Mouse (Mus musculus) midbrain, embryonic 13.5 days (tissue): Measurements from ENCODE around the gene Gm8773. TPM values are rescaled to one million over a fixed set of nuclear protein-coding genes. Genes with fewer than 3 reads are reported as not detected.
A peak's percentile ranks its signal among the peaks of the same experiment; 100 is the strongest.

ENCODE experiments used
- ATAC-seq: fragments of 200-750 bp; cut with Nextera tagmentation; 2 replicates; pipeline ENCODE4 v1.8.0; 2017; ENCODE audit warnings: mild to moderate bottlenecking, moderate TSS enrichment, moderate library complexity
- H3K27ac ChIP-seq: fragments of 300-500 bp; sonication (generic); 2 replicates; pipeline ENCODE4 v1.5.1; 2015; ENCODE audit warnings: inconsistent platforms, mild to moderate bottlenecking, moderate library complexity
- H3K27me3 ChIP-seq: fragments of 300-500 bp; sonication (generic); 2 replicates; pipeline ENCODE4 v1.6.1; 2015; ENCODE audit warnings: mild to moderate bottlenecking, inconsistent platforms
- H3K36me3 ChIP-seq: fragments of 300-500 bp; sonication (generic); 2 replicates; pipeline ENCODE4 v1.6.1; 2015; ENCODE audit warnings: mild to moderate bottlenecking, inconsistent platforms
- H3K4me1 ChIP-seq: fragments of 300-500 bp; sonication (generic); replicated peaks from 2 replicates; pipeline ENCODE4 v1.6.1; 2015; ENCODE audit warnings: inconsistent platforms
- H3K4me2 ChIP-seq: fragments of 300-500 bp; sonication (generic); replicated peaks from 2 replicates; pipeline ENCODE4 v1.6.1; 2015; ENCODE audit warnings: moderate library complexity, mild to moderate bottlenecking, inconsistent platforms
- H3K4me3 ChIP-seq: fragments of 300-500 bp; sonication (generic); replicated peaks from 2 replicates; pipeline ENCODE4 v1.5.1; 2015; ENCODE audit warnings: mild to moderate bottlenecking, inconsistent platforms
- H3K9ac ChIP-seq: fragments of 300-500 bp; sonication (generic); replicated peaks from 2 replicates; pipeline ENCODE4 v1.6.1; 2015; ENCODE audit warnings: mild to moderate bottlenecking, inconsistent platforms
- H3K9me3 ChIP-seq: fragments of 300-500 bp; sonication (generic); 2 replicates; pipeline ENCODE4 v1.6.1; 2016; ENCODE audit warnings: mild to moderate bottlenecking, inconsistent platforms
- WGBS: fragments of 180-500 bp; shearing (Covaris S2); methylation state at CpG from one replicate; pipeline ENCODE4 v1.1.7; 2015; 5-methylcytosine and 5-hydroxymethylcytosine counted together
- polyA plus RNA-seq: library from polyadenylated mRNA; unstranded; fragments of >200 nt; fragmentation: Nextera tagmentation; extraction: Ambion mirVana; gene quantifications from 2 replicates; pipeline ENCODE4 v1.2.1, GENCODE M21; 2015

Gm8773 gene
- polyA plus RNA-seq = 6.5 and 7.2 TPM in 2 replicates

DNA sequence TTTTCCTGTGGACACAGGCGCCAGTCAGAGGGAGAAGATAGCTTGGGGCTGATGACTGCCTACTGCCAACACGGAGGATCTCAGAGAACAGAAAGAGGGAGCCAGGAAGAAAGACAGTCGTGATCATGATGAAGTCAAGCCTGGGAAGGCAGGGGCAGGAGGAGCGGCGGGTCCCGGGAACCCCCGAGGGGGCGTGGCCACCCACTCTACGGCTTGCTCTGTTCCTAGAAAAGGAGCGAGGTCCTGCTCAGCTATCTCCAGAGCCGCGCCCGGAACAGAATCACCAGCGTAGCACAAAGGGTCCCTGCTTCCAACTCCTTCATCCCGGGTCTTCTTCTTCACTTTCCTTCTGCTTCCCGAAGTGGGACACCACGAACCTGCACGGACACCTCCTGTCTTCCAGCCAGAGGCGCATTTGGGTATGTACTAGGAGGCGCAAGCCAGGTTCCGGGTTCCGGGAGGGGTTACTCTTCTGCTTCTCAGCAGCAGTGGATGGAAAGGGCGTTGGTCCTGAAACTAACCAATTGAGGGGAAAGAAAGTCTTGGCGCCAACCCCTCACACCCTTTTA, at the start of gene Gm8773:
TSS of gene Gm8773 (plus strand) at position 51 of the 569 bp plus-strand sequence.
- peaks cover 10% of the 10 kb centered on the region; the same call in 1 of the 2 replicates for H3K27me3 ChIP-seq
- peak within 1 kb of the TSS; percentile 83 for H3K4me2 ChIP-seq
- H3K4me1 ChIP-seq = no peaks in the 10 kb centered on the region
- no peaks in the 10 kb centered on the region for H3K36me3 ChIP-seq
- 1% methylated on average over 24 of the region's 24 CpGs for WGBS
- peak; percentile 91 for ATAC-seq
- no peak within 1 kb of the TSS for H3K27ac ChIP-seq
- H3K9me3 ChIP-seq = no peaks in the 10 kb centered on the region
- peak within 1 kb of the TSS; percentile 61 for H3K9ac ChIP-seq
- H3K4me3 ChIP-seq = peak within 1 kb of the TSS; percentile 61

DNA sequence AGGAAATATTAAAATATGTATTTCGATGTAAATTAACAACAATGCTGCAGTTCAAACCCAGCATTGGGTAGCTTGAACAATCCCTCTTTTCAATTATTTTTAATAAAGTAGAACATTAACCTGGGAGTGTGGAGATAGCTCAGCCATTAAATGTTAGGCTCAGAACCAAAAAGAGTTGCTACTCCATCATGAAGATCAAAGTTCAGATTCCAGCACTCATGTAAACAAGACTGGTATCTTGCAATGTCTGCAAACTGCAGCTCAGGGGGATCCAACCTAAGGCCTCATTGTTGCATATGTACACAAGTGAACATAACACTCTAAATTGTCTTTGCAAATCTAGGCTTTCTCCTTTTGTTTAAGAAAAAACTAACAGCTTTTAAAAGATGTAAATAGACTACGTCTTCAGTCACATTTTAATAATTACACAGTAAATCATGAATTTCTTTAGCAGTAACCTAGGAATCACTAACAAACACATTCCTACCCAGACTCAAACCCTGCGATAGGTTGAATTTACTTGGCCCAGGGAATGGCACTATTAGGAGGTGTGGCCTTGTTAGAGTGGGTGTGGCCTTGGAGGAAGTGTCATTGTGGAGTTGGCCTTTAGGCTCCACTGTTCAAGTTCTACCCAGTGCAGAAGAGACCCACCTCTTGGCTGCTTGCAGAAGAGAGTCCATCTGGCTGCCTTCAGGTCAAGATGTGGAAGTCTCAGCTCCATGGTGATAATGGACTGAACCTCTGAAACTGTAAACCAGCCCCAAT, 39.8 kb upstream of the Gm8773 start:
- ATAC-seq = no peak
- Histone ChIP-seq H3K9ac (no peak overlapping the region), H3K27me3 (no peaks in the 10 kb centered on the region), H3K36me3 (peaks cover 12% of the 10 kb centered on the region), H3K9me3 (peaks cover 5% of the 10 kb centered on the region; the same call in 1 of the 2 replicates), H3K4me3 (no peak overlapping the region), H3K4me2 (no peak overlapping the region), H3K4me1 (no peaks in the 10 kb centered on the region), H3K27ac (no peak overlapping the region)
- WGBS = 91% methylated on average over 3 of the region's 3 CpGs

DNA sequence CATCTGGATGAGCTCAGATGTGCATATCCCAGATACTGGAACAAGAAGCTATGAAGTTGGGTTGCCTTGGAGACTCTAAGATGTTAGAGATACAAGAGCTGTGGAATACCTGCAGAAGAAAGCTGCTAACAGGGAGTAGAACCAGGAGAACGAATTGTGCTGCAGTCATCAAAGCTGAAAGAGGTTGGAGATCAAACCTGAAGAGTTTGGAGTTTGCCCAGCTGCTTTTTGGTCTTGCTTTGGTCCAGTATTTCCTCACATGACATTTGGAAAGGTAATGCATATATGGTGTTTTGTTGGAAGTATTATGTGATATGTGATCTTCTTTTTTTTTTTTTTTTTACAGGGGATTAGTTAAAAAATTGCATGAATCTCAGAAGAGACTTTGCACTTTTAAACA, 37.5 kb upstream of the Gm8773 start:
- 91% methylated on average over 1 of the region's 1 CpGs for WGBS
- Histone ChIP-seq H3K4me2 (no peak overlapping the region), H3K27ac (no peak overlapping the region), H3K27me3 (no peaks in the 10 kb centered on the region), H3K9ac (no peak overlapping the region), H3K36me3 (peaks cover 25% of the 10 kb centered on the region), H3K9me3 (peaks cover 5% of the 10 kb centered on the region; the same call in 1 of the 2 replicates), H3K4me1 (no peaks in the 10 kb centered on the region), H3K4me3 (no peak overlapping the region)
- ATAC-seq = no peak

DNA sequence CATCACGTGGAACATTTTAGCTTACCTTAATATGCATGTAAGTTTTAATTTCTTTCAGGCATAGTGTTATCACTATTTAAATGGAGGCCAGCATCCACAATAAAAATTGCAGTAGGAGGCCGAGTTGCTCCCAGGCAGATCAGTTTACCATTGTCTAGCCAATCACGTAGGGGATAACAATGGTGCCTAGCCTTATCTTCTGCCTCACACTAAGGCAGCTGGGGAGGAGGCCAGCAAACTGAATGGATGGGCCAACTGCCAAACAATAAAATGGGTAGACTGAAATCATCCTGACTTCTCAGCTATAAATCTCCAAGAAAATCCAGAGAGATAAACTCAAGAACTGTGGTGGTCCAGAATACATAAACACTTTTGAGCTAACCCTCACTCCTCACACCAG, 33.8 kb upstream of the Gm8773 start:
- H3K9ac ChIP-seq = no peak overlapping the region
- H3K4me1 ChIP-seq = no peaks in the 10 kb centered on the region
- WGBS = 69% methylated on average over 3 of the region's 3 CpGs
- H3K4me2 ChIP-seq = no peak overlapping the region
- H3K4me3 ChIP-seq = no peak overlapping the region
- peaks cover 5% of the 10 kb centered on the region; the same call in 1 of the 2 replicates for H3K9me3 ChIP-seq
- H3K27ac ChIP-seq = no peak overlapping the region
- H3K27me3 ChIP-seq = no peaks in the 10 kb centered on the region
- peaks cover 50% of the 10 kb centered on the region for H3K36me3 ChIP-seq
- no peak for ATAC-seq

DNA sequence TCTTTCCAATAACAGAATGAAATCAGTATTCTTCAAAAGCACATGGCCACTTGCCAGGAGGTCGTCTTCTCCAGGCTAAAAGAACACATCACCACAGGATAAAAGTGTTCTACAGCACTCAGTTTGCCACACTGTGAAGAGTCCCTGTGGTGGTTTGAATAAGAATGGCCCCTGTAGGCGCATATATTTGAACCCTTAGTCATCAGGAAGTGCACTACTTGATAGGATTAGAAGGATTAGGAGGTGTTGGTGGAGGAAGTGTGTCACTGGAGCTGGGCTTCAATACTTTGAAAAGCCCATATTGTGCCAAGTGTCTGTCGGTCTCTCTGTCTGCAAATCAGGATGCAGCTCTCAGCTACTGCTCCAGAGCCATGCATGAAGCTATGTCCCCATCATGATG, 33.2 kb upstream of the Gm8773 start:
- no peak overlapping the region for H3K27ac ChIP-seq
- no peaks in the 10 kb centered on the region for H3K4me1 ChIP-seq
- H3K9me3 ChIP-seq = peaks cover 5% of the 10 kb centered on the region; the same call in 1 of the 2 replicates
- no peaks in the 10 kb centered on the region for H3K27me3 ChIP-seq
- H3K4me3 ChIP-seq = no peak overlapping the region
- 33% methylated on average over 3 of the region's 3 CpGs for WGBS
- H3K36me3 ChIP-seq = peaks cover 50% of the 10 kb centered on the region
- no peak overlapping the region for H3K9ac ChIP-seq
- 0 out of 2 replicates have a peak, but pooled peaks have one; percentile 37 for ATAC-seq
- no peak overlapping the region for H3K4me2 ChIP-seq

DNA sequence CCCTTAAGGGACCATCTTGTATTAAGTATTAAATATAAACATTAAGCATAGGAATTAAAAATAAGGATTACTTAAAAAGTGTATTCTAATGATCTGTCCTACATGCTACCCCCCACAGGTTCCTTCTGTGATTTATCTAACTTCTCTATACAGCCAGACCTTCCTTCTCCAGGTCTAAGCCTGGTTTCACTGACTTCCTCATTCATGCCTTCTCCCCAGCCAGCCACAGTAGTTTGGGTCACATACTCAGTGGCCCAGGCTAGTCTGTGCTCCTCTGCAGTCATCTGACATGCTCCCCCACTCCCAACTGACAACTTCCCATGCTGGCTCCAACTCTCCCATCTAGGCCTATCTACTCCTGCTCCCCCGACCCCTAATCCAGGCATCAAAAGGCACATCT, 22.5 kb upstream of the Gm8773 start:
- no peak for ATAC-seq
- H3K36me3 ChIP-seq = peaks cover 52% of the 10 kb centered on the region

DNA sequence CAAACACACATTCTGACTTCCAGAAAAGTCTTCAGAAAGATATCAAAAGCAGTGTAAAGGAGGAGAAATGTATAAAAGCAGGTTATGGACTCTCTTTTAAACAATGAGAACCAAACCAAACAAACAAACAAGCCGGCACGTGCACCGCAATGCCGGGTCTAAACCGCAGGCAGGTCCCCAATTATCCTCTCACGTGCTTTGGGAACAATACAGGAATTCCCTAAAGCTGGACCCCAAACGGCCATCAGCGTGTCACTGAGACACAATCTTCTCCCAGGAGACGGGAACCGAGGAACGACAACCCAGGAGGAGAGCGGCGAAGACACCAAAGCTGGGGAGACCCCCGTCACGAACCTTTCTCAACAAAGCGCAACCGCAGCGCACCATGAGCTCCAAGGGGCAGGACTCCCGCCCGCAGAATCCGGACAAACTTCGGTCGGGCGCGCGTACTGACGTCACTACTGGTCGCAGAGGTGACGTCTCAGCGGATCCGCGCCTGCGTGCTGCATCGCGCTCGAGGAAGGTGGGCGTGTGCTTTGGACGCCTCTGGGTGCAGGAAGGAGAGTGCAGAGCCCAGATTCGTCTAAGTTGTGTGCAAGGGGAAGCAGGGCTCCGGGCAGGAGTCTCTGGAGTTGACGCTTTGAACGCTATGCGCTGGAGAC, 14.4 kb upstream of the Gm8773 start, which contains the start of gene Gtpbp10:
TSS of gene Gtpbp10 (minus strand) at position 460 of the 662 bp plus-strand sequence.
- Histone ChIP-seq H3K27ac (peak within 1 kb of the TSS; percentile 64), H3K36me3 (peaks cover 6% of the 10 kb centered on the region), H3K4me3 (peak within 1 kb of the TSS; percentile 67), H3K27me3 (no peaks in the 10 kb centered on the region), H3K9ac (peak within 1 kb of the TSS; percentile 75), H3K4me1 (peaks cover 20% of the 10 kb centered on the region), H3K9me3 (no peaks in the 10 kb centered on the region), H3K4me2 (peak within 1 kb of the TSS; percentile 66)
- WGBS = under 1% methylated on average over 43 of the region's 43 CpGs
- peak; percentile 99 for ATAC-seq

More for the DNA sequence above, 22.5 kb upstream of the Gm8773 start:
- H3K27me3 ChIP-seq = no peaks in the 10 kb centered on the region
- H3K4me2 ChIP-seq = no peak overlapping the region
- no peak overlapping the region for H3K4me3 ChIP-seq
- no peak overlapping the region for H3K27ac ChIP-seq
- WGBS = 81% methylated on average over 1 of the region's 1 CpGs
- no peaks in the 10 kb centered on the region for H3K9me3 ChIP-seq
- no peak overlapping the region for H3K9ac ChIP-seq
- H3K4me1 ChIP-seq = no peaks in the 10 kb centered on the region

DNA sequence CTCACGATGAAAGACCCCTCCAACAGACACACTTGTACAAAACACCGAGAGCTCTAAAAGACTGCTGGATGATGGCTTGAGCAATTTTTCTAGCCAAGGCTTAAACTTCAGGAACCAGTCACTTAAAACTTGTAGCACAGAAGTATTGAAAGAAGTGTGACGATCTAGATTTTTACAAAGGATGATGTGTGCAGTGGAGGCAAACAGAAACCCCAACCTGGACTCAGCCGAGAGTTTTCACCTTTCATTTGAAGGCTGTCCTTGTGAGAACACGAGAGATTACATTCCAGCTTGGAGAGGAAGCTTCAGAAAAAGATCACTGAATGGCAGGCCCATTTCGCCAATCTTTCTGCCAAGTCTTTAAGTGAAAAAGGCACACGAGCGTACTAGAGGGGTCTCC, 13.8 kb upstream of the Gm8773 start:
- H3K27ac ChIP-seq = peak overlapping the region; percentile 64
- 41% methylated on average over 8 of the region's 8 CpGs for WGBS
- ATAC-seq = peak; percentile 38; the same call in 1 of the 2 replicates
- peaks cover under 1% of the 10 kb centered on the region for H3K36me3 ChIP-seq
- H3K4me2 ChIP-seq = peak overlapping the region; percentile 66
- peak overlapping the region; percentile 67 for H3K4me3 ChIP-seq
- peaks cover 20% of the 10 kb centered on the region for H3K4me1 ChIP-seq
- no peaks in the 10 kb centered on the region for H3K27me3 ChIP-seq
- H3K9me3 ChIP-seq = no peaks in the 10 kb centered on the region
- peak overlapping the region; percentile 75 for H3K9ac ChIP-seq

DNA sequence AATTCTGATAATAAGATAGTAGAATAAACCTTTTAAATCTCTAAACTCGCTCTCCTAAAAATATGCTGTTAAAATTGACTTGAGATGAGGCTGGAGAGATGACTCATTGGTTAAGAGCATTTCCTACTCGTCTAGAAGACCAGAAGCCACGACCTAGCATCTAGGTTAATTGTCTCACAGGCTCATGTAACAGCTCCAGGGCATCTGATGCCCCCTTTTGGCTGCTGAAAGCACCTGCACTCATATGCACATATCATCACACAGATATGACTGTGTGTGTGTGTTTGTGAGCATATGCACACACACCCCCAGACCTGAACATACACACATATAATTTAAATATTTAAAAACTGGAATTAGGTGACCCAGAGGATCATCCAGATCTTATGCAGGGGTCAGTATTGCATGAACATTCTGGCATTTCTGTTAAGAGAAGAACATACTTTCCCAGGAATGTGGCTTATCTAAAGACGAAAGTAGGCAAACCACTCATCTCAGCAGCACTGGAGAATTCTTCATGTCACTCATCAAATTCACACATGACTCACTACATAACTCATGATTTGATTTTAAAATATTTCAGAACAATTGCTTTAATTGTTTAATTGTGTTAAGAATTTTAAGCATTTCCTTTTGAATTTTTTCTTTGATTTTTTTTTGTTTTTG, 12.4 kb upstream of the Gm8773 start:
- Histone ChIP-seq H3K27ac (no peak overlapping the region), H3K36me3 (no peaks in the 10 kb centered on the region), H3K9me3 (no peaks in the 10 kb centered on the region), H3K9ac (no peak overlapping the region), H3K4me3 (no peak overlapping the region), H3K4me2 (no peak overlapping the region), H3K27me3 (no peaks in the 10 kb centered on the region), H3K4me1 (peaks cover 20% of the 10 kb centered on the region)
- 80% methylated on average over 4 of the region's 4 CpGs for WGBS
- no peak for ATAC-seq

DNA sequence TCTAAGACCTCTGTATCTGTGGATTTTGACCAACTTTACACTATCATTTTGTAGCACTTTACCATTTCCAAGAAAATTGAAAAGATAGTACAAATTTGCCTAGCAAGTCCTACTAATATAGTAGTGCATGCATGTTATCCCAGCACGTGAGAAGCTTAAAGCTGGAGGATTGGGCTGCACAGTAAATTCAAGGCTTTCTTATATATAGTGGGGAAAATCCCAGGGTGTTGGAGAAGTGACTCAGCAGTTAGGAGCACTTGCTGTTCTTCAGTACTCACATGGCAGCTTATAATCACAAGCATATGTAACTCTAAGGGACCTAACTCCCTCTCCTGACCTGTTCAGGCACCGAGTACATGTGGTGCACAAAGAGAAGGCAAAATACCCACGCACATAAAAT, 11.2 kb upstream of the Gm8773 start:
- H3K27me3 ChIP-seq = no peaks in the 10 kb centered on the region
- H3K27ac ChIP-seq = no peak overlapping the region
- H3K9me3 ChIP-seq = no peaks in the 10 kb centered on the region
- no peak for ATAC-seq
- no peaks in the 10 kb centered on the region for H3K36me3 ChIP-seq
- H3K9ac ChIP-seq = no peak overlapping the region
- no peak overlapping the region for H3K4me3 ChIP-seq
- no peak overlapping the region for H3K4me2 ChIP-seq
- peaks cover 20% of the 10 kb centered on the region for H3K4me1 ChIP-seq
- WGBS = 79% methylated on average over 3 of the region's 3 CpGs

DNA sequence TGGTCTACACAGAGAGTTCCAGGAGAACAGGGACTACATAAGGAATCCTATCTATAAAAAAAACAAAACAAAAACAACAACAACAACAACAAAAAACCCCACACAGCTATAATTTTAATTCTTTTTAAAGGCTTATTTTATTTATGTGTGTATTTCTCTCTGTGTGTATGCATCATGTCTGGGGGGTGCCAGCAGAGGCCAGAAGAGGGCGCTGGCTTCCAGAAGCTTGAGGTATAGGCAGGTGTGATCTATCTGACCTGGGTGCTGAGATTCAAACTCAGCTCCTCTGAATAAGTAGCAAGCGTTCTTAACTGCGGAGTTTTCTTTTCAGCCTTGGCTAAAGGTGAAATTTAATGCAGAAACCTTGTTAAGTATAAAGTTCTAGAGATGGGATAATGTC, 14.1 kb downstream of the Gm8773 start:
- no peaks in the 10 kb centered on the region for H3K36me3 ChIP-seq

More for the DNA sequence above, 14.1 kb downstream of the Gm8773 start:
- WGBS = 88% methylated on average over 3 of the region's 3 CpGs
- H3K27me3 ChIP-seq = no peaks in the 10 kb centered on the region
- H3K4me2 ChIP-seq = no peak overlapping the region
- no peaks in the 10 kb centered on the region for H3K4me1 ChIP-seq
- H3K9me3 ChIP-seq = no peaks in the 10 kb centered on the region
- no peak overlapping the region for H3K4me3 ChIP-seq
- no peak overlapping the region for H3K27ac ChIP-seq
- no peak overlapping the region for H3K9ac ChIP-seq
- no peak for ATAC-seq
